Mouse (Mus musculus) c-Kit-positive CD71-positive TER-119-negative erythroid progenitor cells, embryonic 14.5 days (primary cell): Measurements from ENCODE around the gene Unc5cl.
"Not testable (repeated sequence)": the region's sequence is repeated elsewhere in the genome, so short reads cannot be mapped to it uniquely, and the experiment has no call there.

Experiments used
- DNase-seq: peaks from one replicate; pipeline ENCODE4 v3.0.0-alpha.2; 2013; ENCODE audit warnings: low read depth

Gene Unc5cl

GRCm38 (mm10) chr17:48467395-48468231, 12.9 kb downstream of the Unc5cl start:
- peak; percentile 61 for DNase-seq

GRCm38 (mm10) chr17:48474282-48474681, 19.6 kb downstream of the Unc5cl start:
- DNase-seq = not testable (repeated sequence)

GRCm38 (mm10) chr17:48475444-48475843, 20.7 kb downstream of the Unc5cl start:
- no peak for DNase-seq

GRCm38 (mm10) chr17:48479952-48480351, 25.3 kb downstream of the Unc5cl start:
- no peak for DNase-seq

- DNase-seq = no peak
These were observed 29.1 kb downstream of the Unc5cl start for GRCm38 (mm10) chr17:48483764-48484163.

- DNase-seq = no peak
These were observed 29.5 kb downstream of the Unc5cl start for GRCm38 (mm10) chr17:48484191-48484590.

GRCm38 (mm10) chr17:48489466-48489865, 34.8 kb downstream of the Unc5cl start:
- no peak for DNase-seq

- DNase-seq = no peak
These were observed 37.9 kb downstream of the Unc5cl start for GRCm38 (mm10) chr17:48492621-48493020.

- DNase-seq = no peak
These were observed 38.9 kb downstream of the Unc5cl start for GRCm38 (mm10) chr17:48493582-48493981.

- DNase-seq = no peak
These were observed 39.3 kb downstream of the Unc5cl start for GRCm38 (mm10) chr17:48493986-48494385.

GRCm38 (mm10) chr17:48497986-48498385, 43.3 kb downstream of the Unc5cl start:
- DNase-seq = no peak

- no peak for DNase-seq
These were observed 46.2 kb downstream of the Unc5cl start for GRCm38 (mm10) chr17:48500846-48501445.

GRCm38 (mm10) chr17:48505006-48505405, 50.3 kb downstream of the Unc5cl start:
- no peak for DNase-seq

- DNase-seq = no peak
These were observed 52.3 kb downstream of the Unc5cl start for GRCm38 (mm10) chr17:48506986-48507385.

GRCm38 (mm10) chr17:48509596-48509995, 54.9 kb downstream of the Unc5cl start:
- DNase-seq = no peak

- DNase-seq = no peak
These were observed 58.0 kb downstream of the Unc5cl start for GRCm38 (mm10) chr17:48512614-48513281.

- DNase-seq = no peak
These were observed 59.9 kb downstream of the Unc5cl start for GRCm38 (mm10) chr17:48514613-48515012.

- DNase-seq = no peak
These were observed 64.3 kb downstream of the Unc5cl start for GRCm38 (mm10) chr17:48519046-48519445.

- DNase-seq = no peak
These were observed 65.7 kb downstream of the Unc5cl start for GRCm38 (mm10) chr17:48520352-48520751.

- DNase-seq = no peak
These were observed 68.4 kb downstream of the Unc5cl start for GRCm38 (mm10) chr17:48523056-48523455.

GRCm38 (mm10) chr17:48533844-48534705, 79.4 kb downstream of the Unc5cl start:
- DNase-seq = no peak

GRCm38 (mm10) chr17:48538328-48538727, 83.6 kb downstream of the Unc5cl start:
- peak; percentile 29 for DNase-seq
